Mouse (Mus musculus): ENCODE data around the gene Mpeg1. TPM values are rescaled to one million over a fixed set of nuclear protein-coding genes. Genes with fewer than 3 reads are reported as not detected.

Mpeg1 gene
- total RNA-seq (2015) (1,084 and 1,137 TPM in 2 replicates), total RNA-seq (2017) (543 and 663 TPM in 2 replicates)

DNA sequence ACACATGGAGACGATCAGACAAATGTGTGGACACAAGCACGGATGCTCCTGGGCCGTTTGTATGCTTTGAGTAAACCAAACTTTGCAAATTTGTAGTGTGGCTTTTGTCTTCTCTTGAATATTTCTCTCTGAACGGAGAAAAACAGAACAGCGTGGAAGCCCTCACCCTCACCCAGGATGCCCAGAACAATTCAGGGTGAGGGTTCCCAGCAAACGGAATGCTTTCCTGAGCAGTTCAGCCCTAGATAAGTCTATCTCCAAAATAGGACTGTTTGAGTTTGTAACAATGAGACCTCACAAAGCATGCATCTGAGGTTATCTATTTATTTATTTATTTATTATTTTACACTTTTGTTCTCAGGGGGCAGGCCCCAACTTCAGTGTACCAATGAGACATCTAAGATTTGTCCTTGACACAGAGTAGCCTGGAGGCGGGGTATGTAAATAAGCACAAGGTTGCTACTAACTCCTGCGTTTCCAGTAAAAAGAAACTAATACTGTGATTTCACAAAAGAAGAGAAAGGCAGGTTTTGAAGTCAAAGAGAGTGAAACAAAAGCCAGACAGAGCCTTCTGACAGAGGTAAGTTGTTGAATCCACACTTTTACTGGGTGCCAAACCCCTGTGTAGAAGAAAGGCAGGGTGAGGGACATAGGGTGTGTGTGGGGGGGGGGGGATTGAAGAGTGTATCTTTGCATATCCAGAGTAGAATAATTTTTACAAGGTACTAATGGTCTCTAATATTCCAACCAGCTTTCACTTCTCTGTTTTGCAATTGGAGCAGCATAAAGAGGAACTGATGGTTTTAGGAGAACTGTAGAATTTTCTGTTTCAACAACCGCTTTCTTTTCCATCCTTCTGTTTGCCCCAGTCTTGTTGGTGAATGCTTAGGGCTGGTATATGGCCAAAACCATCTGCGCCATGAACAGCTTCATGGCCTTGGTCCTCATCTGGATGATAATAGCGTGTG lies at the start of gene Mpeg1:
TSS of gene Mpeg1 (plus strand) at position 498 of the 968 bp plus-strand sequence.
- ATAC-seq (ENCODE audit: poor library complexity, severe bottlenecking), result peak; percentile 34

DNA sequence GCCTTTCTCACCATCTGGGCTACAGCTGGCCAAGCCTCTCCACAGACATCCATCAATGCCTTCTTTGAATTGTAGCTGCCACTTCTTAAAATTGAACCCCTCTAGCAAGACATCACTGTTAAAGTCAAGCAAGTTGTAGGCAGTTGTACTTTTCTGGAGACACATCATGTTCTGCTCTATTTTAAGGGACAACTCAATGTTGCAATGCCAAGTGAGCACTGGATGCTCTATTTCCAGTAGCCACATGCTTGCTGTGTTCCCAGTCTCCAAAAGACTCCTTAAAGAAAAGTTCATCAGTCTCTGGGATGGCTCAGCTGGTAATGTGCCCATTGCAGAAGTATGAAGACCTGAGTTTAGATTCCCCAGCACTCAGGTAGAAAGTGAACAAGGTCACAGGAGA lies 46.8 kb upstream of the Mpeg1 start:
- ATAC-seq (ENCODE audit: poor library complexity, severe bottlenecking), result no peak

DNA sequence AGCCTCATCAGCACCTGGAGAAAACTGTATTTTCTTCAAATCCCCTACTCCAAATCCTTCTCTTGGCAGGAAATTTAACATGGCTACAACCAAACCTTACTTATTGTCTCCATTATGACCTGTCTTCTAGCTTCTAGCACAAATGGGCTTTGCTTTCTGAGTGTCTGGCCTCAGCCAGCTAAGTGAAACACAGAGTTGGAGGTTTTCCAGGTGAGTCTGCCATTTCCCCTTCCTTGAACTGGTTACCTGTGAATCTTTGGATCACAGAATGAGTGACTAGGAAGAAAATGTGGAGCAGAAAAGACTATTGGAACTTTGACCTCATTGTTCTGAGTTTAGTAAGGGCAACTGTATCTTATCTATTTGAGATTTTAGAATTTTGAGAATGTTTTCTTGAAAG lies 43.2 kb upstream of the Mpeg1 start, which contains the start of gene Olfr1441:
TSS of gene Olfr1441 (plus strand) at position 73 of the 400 bp plus-strand sequence.
- no peak for ATAC-seq (ENCODE audit: poor library complexity, severe bottlenecking)

DNA sequence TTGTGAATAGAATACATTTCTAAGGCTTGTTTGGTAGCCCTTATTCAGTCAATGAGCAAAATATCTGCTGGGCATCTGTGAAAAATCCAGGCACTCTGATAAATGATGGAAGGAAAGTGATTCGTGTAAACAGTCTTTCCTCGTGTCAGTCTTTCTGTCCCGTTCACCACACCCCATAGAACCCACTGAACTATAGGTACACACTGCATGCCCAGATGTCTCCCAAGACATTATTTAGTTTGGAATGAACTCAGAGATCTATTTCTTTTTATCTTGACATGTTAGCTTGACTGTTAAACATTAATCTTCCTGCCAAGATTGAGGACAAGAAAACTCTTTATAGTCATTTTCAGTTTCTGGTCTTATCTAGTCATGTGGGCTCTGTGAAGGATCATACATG lies 42.3 kb upstream of the Mpeg1 start:
- ATAC-seq (ENCODE audit: poor library complexity, severe bottlenecking), result no peak

DNA sequence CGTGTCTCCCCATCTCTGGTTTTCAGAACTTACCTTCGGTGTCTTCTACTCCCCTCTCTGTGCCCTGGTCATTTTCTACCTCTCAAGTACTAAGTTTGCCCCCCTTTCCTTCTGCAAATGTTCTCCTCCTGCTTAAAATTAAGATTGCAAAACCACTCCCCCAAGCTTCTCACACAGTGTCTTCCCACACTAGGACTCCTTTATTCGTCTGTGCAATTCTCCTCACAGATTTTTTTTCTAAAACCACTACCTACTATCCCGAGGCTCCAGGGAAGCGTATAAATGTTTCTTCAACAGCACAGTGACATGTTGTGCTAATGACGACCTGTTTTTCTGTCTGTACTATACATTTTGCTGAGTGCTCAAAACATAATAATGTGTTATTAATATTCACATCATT lies 40.0 kb upstream of the Mpeg1 start:
- no peak for ATAC-seq (ENCODE audit: poor library complexity, severe bottlenecking)

DNA sequence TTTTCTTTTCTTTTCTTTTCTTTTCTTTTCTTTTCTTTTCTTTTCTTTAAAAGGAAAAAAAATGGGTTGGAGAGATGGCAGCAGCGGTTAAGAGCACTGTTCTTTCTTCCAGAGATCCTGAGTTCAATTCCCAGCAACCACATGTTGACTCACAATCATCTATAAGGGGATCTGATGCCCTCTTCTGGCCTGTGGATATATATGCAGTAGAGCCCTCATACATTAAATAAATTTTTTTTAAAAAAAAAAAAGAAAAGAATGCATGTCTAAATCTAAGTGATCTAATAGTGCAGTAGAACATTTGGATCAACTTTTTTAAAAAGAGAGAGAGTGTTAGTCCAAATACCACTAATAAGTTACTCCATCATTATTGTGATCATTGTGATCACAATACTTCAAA lies 38.9 kb upstream of the Mpeg1 start:
- no peak for ATAC-seq (ENCODE audit: poor library complexity, severe bottlenecking)

DNA sequence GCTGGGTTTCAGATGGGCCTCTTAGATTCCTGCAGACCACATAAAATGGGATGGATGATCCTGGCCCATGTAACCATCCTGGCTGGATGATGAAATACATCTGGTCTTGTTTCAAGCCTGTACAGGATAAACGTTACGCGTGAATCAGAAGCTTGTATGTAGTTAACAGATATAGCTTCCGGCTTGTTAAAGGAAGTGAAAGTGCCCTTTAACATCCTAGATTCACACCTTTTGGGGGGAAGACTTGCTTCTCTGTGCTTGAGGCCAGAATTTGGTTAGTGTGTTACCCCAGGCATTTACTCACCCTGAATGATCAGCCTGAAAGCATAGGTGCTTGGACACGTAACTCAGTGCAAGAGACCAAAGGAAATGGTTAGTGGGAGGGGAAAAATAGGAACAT lies 33.5 kb upstream of the Mpeg1 start:
- ATAC-seq (ENCODE audit: poor library complexity, severe bottlenecking), result peak; percentile 69

DNA sequence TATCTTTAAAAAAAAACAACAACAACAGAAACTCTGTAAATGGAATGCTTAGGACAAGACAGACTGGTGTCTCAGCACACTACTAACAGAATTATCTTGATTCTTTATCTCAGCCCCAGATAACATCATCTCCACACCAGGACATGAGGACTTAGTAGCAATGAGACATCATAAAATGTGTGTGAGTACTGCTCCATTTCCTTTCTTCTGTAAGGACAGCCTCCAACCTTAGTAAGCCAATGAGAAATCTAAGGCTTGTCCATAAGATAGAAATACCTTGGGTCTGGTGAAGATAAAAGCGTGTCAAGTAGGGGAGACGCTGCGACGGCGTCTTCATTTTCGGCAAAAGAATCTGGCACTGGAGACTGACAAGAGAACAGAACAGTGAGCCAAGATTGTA lies 33.0 kb upstream of the Mpeg1 start, which contains the start of gene Pfpl:
TSS of gene Pfpl (plus strand) at position 301 of the 400 bp plus-strand sequence.
- ATAC-seq (ENCODE audit: poor library complexity, severe bottlenecking), result no peak

DNA sequence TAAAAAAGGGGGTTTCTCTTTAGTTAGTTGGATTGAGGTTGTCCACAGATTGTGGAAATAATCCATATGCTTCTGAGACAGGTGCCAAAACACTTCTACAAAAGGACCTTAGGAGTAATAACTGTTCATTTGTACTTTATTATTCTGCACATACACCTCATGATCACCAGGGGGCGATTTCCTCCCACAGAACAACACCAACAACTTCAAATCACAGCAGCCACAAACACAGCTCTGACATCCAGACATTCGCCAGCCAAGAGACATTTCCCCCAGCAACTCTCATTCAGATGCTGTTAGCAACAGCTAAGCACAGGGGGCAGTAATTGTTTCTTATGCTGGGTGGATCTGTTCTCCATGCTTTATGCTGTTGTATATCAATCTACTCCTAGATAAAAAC lies 27.5 kb upstream of the Mpeg1 start:
- ATAC-seq (ENCODE audit: poor library complexity, severe bottlenecking), result peak; percentile 59

DNA sequence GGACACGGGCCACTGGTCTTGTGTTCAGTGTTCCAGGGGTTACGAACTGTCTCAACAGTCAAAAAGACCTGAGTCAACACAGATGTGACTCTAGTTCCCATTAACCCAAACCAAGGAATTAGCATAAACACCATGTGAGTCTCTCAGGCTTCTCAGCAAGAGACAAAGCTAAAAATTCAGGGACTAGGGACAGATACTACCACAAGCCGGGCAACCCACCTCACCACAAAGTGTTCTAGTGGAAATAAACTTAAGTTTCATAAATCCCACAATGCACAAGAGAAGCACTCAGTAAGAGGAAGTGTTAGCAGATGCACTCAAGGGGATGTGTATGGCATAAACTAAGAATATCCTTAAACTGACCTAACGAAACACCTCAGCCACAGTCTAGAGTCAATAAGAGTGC lies 25.6 kb upstream of the Mpeg1 start:
- peak; percentile 73 for ATAC-seq (ENCODE audit: poor library complexity, severe bottlenecking)

DNA sequence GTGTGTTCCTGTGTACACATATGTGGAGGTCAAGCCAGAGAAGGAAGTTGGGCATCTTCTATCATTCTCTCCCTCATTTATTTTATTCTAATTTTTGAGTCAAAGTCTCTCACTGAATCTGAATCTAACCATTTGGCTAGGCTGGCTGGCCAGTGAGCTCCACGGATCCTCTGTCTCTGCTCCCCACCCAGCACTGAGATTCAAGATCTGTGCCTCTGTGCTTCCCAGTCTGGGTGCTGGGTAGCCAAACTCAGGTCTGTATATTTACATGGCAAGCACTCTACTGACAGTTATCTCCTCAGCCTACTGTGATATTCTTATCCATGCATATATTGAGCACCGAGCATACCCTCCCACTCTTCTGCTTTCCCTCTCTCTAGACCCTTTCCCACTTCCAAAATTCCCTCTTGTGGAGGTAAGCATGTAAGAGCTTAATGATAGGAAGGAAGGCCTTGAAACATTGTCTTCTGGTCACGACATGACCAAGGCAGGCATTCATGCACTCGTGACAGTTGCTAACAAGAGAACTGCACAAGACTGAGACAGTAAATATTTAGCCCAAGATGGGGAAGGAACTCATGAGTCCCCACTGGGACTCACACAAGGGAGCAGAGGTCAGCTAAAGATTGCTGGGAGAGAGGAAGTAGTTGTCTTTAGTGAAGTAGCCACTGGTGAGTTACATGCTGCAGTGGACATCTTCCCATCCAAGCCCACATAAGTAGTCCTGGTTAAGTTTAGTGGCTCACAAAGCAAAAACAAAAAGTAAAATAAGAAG lies 24.6 kb upstream of the Mpeg1 start:
- no peak for ATAC-seq (ENCODE audit: poor library complexity, severe bottlenecking)

DNA sequence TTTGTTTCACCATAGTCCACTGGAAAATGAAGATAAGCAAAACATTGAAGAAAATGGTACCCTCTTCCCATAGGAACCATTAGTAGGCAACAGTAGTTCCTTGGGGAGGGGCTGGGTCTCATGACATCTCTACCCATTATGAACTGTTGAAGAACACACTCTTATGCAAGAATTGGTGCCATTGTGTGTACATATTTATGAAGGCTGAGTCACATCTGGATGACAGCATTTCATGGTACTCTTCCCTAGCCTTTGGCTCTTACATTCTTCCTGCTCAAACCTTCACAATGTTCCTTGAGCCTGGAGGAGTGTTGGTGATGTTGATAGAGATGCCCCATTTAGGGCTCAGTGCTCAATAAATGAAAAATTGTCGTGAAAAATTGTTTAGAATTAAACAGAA lies 21.0 kb upstream of the Mpeg1 start:
- no peak for ATAC-seq (ENCODE audit: poor library complexity, severe bottlenecking)

DNA sequence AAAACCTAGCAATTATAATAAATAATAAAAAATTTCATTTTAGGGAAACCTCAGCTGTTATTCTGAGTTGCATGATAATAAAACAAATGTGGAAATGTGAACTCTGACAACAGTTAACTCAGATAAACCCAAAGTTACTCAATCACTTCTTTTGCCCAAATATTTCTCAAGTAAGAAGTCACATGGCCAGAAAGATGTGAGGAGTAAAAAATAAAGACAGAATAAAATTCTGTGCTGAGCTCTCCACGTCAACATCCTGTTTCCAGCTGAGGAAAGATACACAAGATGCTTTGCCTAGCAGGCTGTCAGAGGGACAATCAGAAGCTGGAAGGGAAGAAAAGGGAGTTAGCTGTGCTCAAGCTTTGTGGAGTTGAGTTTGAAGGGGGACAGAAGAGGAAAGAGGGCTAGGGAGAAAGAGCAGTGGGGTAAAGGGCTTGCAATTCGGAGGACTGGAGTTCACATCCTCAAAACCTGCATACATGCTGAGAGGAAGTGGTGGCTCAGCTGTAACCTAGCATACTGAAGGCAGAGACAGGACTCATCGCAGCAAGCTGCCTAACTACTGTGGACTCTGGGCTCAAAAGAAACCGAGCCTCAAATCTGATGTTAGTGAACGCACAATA lies 20.4 kb upstream of the Mpeg1 start:
- peak; percentile 72 for ATAC-seq (ENCODE audit: poor library complexity, severe bottlenecking)

DNA sequence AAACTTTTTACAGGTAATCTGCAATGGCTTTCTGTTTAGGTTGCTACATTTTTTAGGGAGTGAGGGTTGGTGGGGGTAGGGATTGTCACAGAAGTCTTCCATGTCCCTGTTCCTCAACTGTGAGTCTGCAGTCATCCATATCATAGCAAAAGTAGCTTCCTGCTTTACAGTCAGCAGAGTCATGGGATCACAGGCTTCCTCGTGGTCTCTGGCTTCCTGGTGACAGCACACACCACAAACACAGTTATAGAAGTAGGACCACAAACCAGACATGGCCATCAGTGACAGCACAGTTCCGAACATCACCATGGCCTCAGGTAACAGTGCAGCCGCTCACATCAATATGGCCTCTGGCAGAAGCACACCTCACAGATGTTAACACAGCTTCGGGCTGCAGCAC lies 18.0 kb upstream of the Mpeg1 start:
- ATAC-seq (ENCODE audit: poor library complexity, severe bottlenecking), result peak; percentile 73

DNA sequence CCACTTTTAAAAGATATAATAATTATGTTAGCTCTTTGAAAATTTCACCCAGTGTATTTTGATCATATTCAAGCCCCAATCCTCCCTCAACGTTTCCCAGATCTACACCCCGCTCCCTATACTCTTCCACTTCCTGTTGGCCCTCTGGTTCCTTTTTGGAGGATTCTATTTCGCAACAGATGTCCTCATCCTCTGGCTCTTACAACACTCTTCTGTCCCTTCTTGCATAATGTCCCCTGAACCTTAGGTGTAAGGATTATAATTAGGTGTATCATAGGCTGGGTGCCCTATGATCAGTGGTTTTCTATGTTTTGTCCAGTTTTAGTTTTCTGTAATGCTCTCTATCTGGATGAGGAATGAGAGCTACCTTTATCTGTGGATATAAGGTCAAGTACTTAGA lies 15.6 kb upstream of the Mpeg1 start:
- ATAC-seq (ENCODE audit: poor library complexity, severe bottlenecking), result peak; percentile 73

DNA sequence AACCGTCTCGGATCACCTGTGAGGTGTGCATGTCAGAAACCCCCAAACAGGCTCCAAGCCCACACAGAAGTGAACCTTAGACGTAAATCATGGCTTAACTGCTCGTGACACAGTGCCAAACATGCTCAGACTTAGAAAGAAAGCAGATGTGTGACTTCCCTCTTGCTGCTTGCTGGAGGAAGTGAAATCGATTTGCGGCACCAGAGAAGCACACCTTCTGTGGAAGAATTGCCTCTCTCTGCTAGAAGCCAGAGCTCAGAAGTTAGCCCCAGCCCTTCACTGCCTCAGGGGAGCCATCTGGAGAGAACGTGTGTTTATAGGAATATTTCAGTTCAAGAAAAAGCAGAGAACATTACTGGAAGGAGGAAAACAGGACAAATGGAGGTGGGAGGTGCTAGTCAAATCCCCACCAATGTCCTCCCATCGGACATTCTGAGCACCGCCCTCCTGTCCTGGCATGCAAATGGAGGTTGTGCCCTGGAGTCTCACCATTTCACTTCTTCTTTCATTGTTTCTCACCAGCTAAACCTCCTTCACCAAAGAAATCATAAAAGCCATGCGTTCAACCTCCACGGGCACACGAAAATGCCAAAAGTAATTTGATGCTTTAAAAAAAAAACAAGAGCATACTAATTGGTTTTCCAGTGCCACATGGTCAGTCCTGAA lies 3.0 kb upstream of the Mpeg1 start:
- ATAC-seq (ENCODE audit: poor library complexity, severe bottlenecking), result peak; percentile 80

DNA sequence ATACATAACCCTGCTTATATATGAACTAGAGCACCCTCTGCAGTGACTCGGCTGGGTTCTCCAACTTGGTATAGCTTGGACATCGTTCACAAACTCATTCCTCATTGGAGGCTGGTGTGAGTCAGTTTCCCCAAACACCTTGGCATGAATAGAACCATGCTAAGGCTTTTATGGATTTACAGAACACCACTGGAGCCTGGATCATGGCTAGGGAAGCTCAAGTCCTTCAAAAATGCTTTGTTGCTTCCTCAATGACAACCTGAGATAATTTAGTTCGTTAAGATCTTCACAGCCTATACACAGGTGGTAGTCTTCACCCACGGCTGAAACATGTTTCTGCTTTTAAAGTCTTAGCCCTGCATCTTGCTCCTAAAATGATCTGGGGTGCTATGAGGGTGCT lies 1.1 kb upstream of the Mpeg1 start:
- no peak for ATAC-seq (ENCODE audit: poor library complexity, severe bottlenecking)

DNA sequence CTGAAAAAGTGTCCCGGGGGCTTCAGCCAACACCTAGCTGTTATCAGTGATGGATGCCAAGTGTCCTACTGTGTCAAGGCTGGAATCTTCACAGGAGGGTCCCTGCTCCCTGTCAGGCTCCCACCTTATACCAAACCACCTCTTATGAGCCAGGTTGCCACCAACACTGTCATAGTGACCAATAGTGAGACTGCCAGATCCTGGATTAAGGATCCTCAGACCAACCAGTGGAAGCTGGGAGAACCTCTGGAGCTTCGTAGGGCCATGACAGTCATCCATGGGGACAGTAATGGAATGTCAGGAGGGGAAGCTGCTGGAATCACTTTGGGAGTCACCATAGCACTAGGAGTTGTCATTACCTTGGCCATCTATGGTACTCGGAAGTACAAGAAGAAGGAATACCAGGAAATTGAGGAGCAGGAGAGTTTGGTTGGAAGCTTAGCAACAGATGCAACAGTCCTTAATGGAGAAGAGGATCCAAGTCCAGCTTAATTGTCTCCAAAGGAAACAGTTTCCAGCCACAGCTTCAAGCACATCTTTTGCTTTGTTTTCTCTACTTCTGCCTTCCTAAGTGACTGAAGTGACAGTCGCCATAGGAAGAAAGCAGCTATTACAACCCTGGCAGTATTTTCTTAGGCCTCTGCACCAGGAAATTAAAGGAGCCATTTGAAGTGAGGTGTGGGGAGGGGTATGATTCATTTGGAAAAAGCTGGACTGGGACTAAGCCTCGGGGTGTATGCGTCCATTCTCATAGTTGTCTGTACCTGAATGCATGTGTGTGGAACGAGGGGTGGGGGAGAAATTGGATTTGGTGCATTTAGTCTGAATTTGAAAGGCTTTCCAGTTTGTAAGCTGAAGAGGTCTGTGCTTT lies 2.5 kb downstream of the Mpeg1 start:
- no peak for ATAC-seq (ENCODE audit: poor library complexity, severe bottlenecking)

DNA sequence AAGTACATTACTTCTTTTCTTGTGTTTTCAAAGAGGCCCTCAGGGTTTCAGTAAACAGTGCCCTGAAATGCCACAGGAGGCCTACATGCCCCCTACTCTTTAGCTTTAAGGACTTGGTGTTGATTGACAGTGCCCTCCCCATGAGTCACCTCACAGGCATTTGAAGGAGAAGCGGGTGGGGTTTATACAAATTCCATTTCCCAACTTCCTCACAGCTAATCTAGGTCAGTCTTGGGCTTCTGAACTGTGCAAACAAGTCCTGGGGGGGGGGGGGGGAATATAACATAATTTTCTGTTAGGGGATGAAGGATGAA lies 3.1 kb downstream of the Mpeg1 start:
- peak; percentile 54 for ATAC-seq (ENCODE audit: poor library complexity, severe bottlenecking)

DNA sequence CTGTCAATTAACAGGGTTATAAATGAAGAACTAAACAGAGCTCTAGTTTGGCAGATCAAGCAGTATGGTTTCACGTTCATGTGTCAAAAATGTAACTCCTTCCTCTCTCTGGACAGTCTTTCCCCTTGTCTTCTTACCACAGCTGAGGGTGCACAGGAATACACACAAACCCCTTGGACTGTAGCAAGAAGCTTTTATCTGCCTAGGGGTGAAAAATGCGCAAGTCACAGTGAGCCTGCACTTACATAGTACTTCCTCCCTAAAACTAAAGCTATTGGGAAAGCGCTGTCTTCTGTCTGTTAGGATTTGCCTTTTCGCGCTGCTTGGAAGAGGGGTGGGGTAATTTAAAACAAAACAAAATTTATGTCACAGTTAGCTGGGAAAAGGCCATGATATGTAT lies 3.5 kb downstream of the Mpeg1 start:
- ATAC-seq (ENCODE audit: poor library complexity, severe bottlenecking), result peak; percentile 62

Data from megakaryocyte, adult 5-6 weeks (primary cell).